Mouse (Mus musculus) stomach, embryonic 16.5 days (tissue): ENCODE measurements at regions not wholly inside any gene's neighbourhood (a gene's known extent, or its start where the extent isn't known, plus 50 kb on each side); places are given as distances from the start of the nearest gene placed in this dataset.

Experiments
- ATAC-seq: fragments of 200-750 bp; cut with Nextera tagmentation; 2 replicates; pipeline ENCODE4 v1.8.0; 2017; ENCODE audit warnings: moderate number of reproducible peaks, moderate TSS enrichment; ENCODE audit not compliant: insufficient read depth, low FRiP score
- H3K27ac ChIP-seq: fragments of 300-500 bp; sonication (generic); 2 replicates; pipeline ENCODE4 v1.5.1; 2014; ENCODE audit warnings: low read length
- H3K27me3 ChIP-seq: fragments of 300-500 bp; sonication (generic); 2 replicates; pipeline ENCODE4 v1.6.1; 2014; ENCODE audit warnings: low read length, control low read depth, mixed read lengths; ENCODE audit not compliant: control insufficient read depth, insufficient read depth
- H3K36me3 ChIP-seq: fragments of 300-500 bp; sonication (generic); 2 replicates; pipeline ENCODE4 v1.6.1; 2014; ENCODE audit warnings: low read length; ENCODE audit not compliant: control insufficient read depth, insufficient read depth
- H3K4me1 ChIP-seq: fragments of 300-500 bp; sonication (generic); 2 replicates; pipeline ENCODE4 v1.6.1; 2014; ENCODE audit warnings: low read length, control low read depth, mixed read lengths; ENCODE audit not compliant: control insufficient read depth, insufficient read depth
- H3K4me2 ChIP-seq: fragments of 300-500 bp; sonication (generic); 2 replicates; pipeline ENCODE4 v1.6.1; 2014; ENCODE audit warnings: low read depth, low read length, mixed read lengths
- H3K4me3 ChIP-seq: fragments of 300-500 bp; sonication (generic); replicated peaks from 2 replicates; pipeline ENCODE4 v1.5.1; 2014; ENCODE audit warnings: mild to moderate bottlenecking, low read length
- H3K9ac ChIP-seq: fragments of 300-500 bp; sonication (generic); 2 replicates; pipeline ENCODE4 v1.6.1; 2014; ENCODE audit warnings: low read length
- H3K9me3 ChIP-seq: fragments of 300-500 bp; sonication (generic); replicated peaks from 2 replicates; pipeline ENCODE4 v1.6.1; 2016; ENCODE audit warnings: low read length, control low read depth; ENCODE audit not compliant: control insufficient read depth
- WGBS: fragments of 180-500 bp; shearing (Covaris S2); extraction: QIAGEN DNeasy Blood & Tissue Kit; methylation state at CpG from one replicate; pipeline ENCODE4 v1.1.7; 2014; 5-methylcytosine and 5-hydroxymethylcytosine counted together

- WGBS, result 43% methylated on average over 3 of the region's 3 CpGs
- ATAC-seq, result no peak
- H3K9me3 ChIP-seq, result no peaks in the 10 kb centered on the region
Measured at GRCm38 (mm10) chr11:19160227-19160626, 141.4 kb upstream of the Meis1 start.

GRCm38 (mm10) chr11:19160669-19161068, 141.9 kb upstream of the Meis1 start:
- no peak for ATAC-seq
- no peaks in the 10 kb centered on the region for H3K9me3 ChIP-seq
- WGBS, result 31% methylated on average over 5 of the region's 5 CpGs

More at GRCm38 (mm10) chr11:19160227-19160626, 141.4 kb upstream of the Meis1 start:
- H3K27ac ChIP-seq, result no peak overlapping the region
- H3K9ac ChIP-seq, result no peak overlapping the region
- H3K27me3 ChIP-seq, result no peaks in the 10 kb centered on the region
- H3K4me3 ChIP-seq, result no peak overlapping the region
- no peak overlapping the region for H3K4me2 ChIP-seq
- H3K36me3 ChIP-seq, result no peaks in the 10 kb centered on the region
- H3K4me1 ChIP-seq, result no peaks in the 10 kb centered on the region

GRCm38 (mm10) chr11:19170938-19171337, 152.2 kb upstream of the Meis1 start:
- no peak for ATAC-seq
- H3K9ac ChIP-seq, result no peak overlapping the region
- WGBS, result 72% methylated on average over 2 of the region's 2 CpGs
- no peak overlapping the region for H3K27ac ChIP-seq
- H3K27me3 ChIP-seq, result no peaks in the 10 kb centered on the region
- no peak overlapping the region for H3K4me2 ChIP-seq
- H3K9me3 ChIP-seq, result no peaks in the 10 kb centered on the region
- H3K36me3 ChIP-seq, result no peaks in the 10 kb centered on the region
- H3K4me3 ChIP-seq, result no peak overlapping the region
- no peaks in the 10 kb centered on the region for H3K4me1 ChIP-seq

More at GRCm38 (mm10) chr11:19160669-19161068, 141.9 kb upstream of the Meis1 start:
- Histone ChIP-seq H3K4me2 (no peak overlapping the region), H3K9ac (no peak overlapping the region), H3K4me3 (no peak overlapping the region), H3K36me3 (no peaks in the 10 kb centered on the region), H3K27ac (no peak overlapping the region), H3K4me1 (no peaks in the 10 kb centered on the region), H3K27me3 (no peaks in the 10 kb centered on the region)

- Histone ChIP-seq H3K4me2 (no peak overlapping the region), H3K9ac (no peak overlapping the region), H3K4me3 (no peak overlapping the region), H3K36me3 (no peaks in the 10 kb centered on the region), H3K27me3 (no peaks in the 10 kb centered on the region), H3K27ac (no peak overlapping the region), H3K9me3 (no peaks in the 10 kb centered on the region), H3K4me1 (no peaks in the 10 kb centered on the region)
- no peak for ATAC-seq
- WGBS, result 82% methylated on average over 13 of the region's 13 CpGs
Measured at GRCm38 (mm10) chr11:19174305-19175017, 155.7 kb upstream of the Meis1 start.

GRCm38 (mm10) chr11:19179290-19179689, 160.5 kb upstream of the Meis1 start:
- H3K4me3 ChIP-seq, result no peak overlapping the region
- WGBS, result 93% methylated on average over 1 of the region's 1 CpGs
- no peaks in the 10 kb centered on the region for H3K4me1 ChIP-seq
- no peak for ATAC-seq
- H3K27me3 ChIP-seq, result no peaks in the 10 kb centered on the region
- H3K36me3 ChIP-seq, result no peaks in the 10 kb centered on the region
- no peaks in the 10 kb centered on the region for H3K9me3 ChIP-seq
- H3K27ac ChIP-seq, result no peak overlapping the region
- no peak overlapping the region for H3K4me2 ChIP-seq
- H3K9ac ChIP-seq, result no peak overlapping the region

GRCm38 (mm10) chr11:19189778-19190177, 171.0 kb upstream of the Meis1 start:
- no peak for ATAC-seq
- 53% methylated on average over 2 of the region's 2 CpGs for WGBS

GRCm38 (mm10) chr11:19194464-19194863, 175.7 kb upstream of the Meis1 start:
- no peak for ATAC-seq
- Histone ChIP-seq H3K4me2 (no peak overlapping the region), H3K36me3 (no peaks in the 10 kb centered on the region), H3K9me3 (no peaks in the 10 kb centered on the region), H3K27ac (no peak overlapping the region), H3K4me1 (no peaks in the 10 kb centered on the region), H3K9ac (no peak overlapping the region), H3K27me3 (no peaks in the 10 kb centered on the region), H3K4me3 (no peak overlapping the region)
- WGBS, result 24% methylated on average over 1 of the region's 1 CpGs

More at GRCm38 (mm10) chr11:19189778-19190177, 171.0 kb upstream of the Meis1 start:
- no peaks in the 10 kb centered on the region for H3K4me1 ChIP-seq
- H3K9me3 ChIP-seq, result no peaks in the 10 kb centered on the region
- no peaks in the 10 kb centered on the region for H3K27me3 ChIP-seq
- H3K9ac ChIP-seq, result no peak overlapping the region
- H3K4me3 ChIP-seq, result no peak overlapping the region
- no peak overlapping the region for H3K4me2 ChIP-seq
- no peak overlapping the region for H3K27ac ChIP-seq
- no peaks in the 10 kb centered on the region for H3K36me3 ChIP-seq

GRCm38 (mm10) chr11:19197790-19198189, 179.0 kb upstream of the Meis1 start:
- Histone ChIP-seq H3K9me3 (no peaks in the 10 kb centered on the region), H3K4me1 (no peaks in the 10 kb centered on the region), H3K27ac (no peak overlapping the region), H3K4me3 (no peak overlapping the region), H3K4me2 (no peak overlapping the region), H3K27me3 (no peaks in the 10 kb centered on the region), H3K36me3 (no peaks in the 10 kb centered on the region), H3K9ac (no peak overlapping the region)
- no peak for ATAC-seq
- 81% methylated on average over 1 of the region's 1 CpGs for whole genome bisulfite sequencing

- no peak for ATAC-seq
- H3K4me2 ChIP-seq, result no peak overlapping the region
- H3K36me3 ChIP-seq, result no peaks in the 10 kb centered on the region
- H3K9me3 ChIP-seq, result no peaks in the 10 kb centered on the region
- H3K4me1 ChIP-seq, result no peaks in the 10 kb centered on the region; the same call in none of the 2 replicates
- no peaks in the 10 kb centered on the region for H3K27me3 ChIP-seq
- H3K4me3 ChIP-seq, result no peak overlapping the region
- WGBS, result 84% methylated on average over 8 of the region's 8 CpGs
- no peak overlapping the region for H3K9ac ChIP-seq
- H3K27ac ChIP-seq, result no peak overlapping the region
Measured at GRCm38 (mm10) chr11:19202602-19203517, 184.1 kb upstream of the Meis1 start.
